Mouse (Mus musculus): ENCODE data around the gene Tcp11l2. TPM values are rescaled to one million over a fixed set of nuclear protein-coding genes. Genes with fewer than 3 reads are reported as not detected.
A peak's percentile ranks its signal among the peaks of the same experiment; 100 is the strongest.

The Tcp11l2 gene
- polyA plus RNA-seq, 1 experiment from 2014 or later: 59.9 TPM

GRCm38 (mm10) chr10:84539651-84540050 is 36.8 kb upstream of the Tcp11l2 start:
- Histone ChIP-seq H3K4me3 (replicated peaks) (no peak overlapping the region), H3K36me3 (replicated peaks) (no peaks in the 10 kb centered on the region), H3K4me1 (replicated peaks) (peaks cover 25% of the 10 kb centered on the region), H3K9me3 (replicated peaks) (no peaks in the 10 kb centered on the region), H3K4me2 (no peak overlapping the region), H3K9ac (no peak overlapping the region), H3K27ac (replicated peaks) (no peak overlapping the region), H3K27me3 (peaks cover 37% of the 10 kb centered on the region)
- 78% methylated on average over 6 of the region's 6 CpGs for WGBS (ENCODE audit: insufficient replicate concordance)
- no peak for ATAC-seq (ENCODE audit: insufficient read depth)

GRCm38 (mm10) chr10:84542802-84543658 is 33.4 kb upstream of the Tcp11l2 start:
- H3K27ac ChIP-seq (replicated peaks): no peak overlapping the region
- no peaks in the 10 kb centered on the region for H3K9me3 ChIP-seq (replicated peaks)
- peak; percentile 42; the same call in 1 of the 2 replicates for ATAC-seq (ENCODE audit: insufficient read depth)
- H3K9ac ChIP-seq: no peak overlapping the region
- peaks cover 15% of the 10 kb centered on the region for H3K4me1 ChIP-seq (replicated peaks)
- no peak overlapping the region for H3K4me3 ChIP-seq (replicated peaks)
- H3K4me2 ChIP-seq: no peak overlapping the region
- no peaks in the 10 kb centered on the region for H3K36me3 ChIP-seq (replicated peaks)
- peaks cover 9% of the 10 kb centered on the region; the same call in 1 of the 2 replicates for H3K27me3 ChIP-seq
- WGBS (ENCODE audit: insufficient replicate concordance): 42% methylated on average over 11 of the region's 11 CpGs

GRCm38 (mm10) chr10:84544841-84545610 is 31.4 kb upstream of the Tcp11l2 start:
- H3K9me3 ChIP-seq (replicated peaks): no peaks in the 10 kb centered on the region
- ATAC-seq (ENCODE audit: insufficient read depth): no peak
- no peak overlapping the region for H3K9ac ChIP-seq
- no peak overlapping the region for H3K4me2 ChIP-seq
- 49% methylated on average over 7 of the region's 7 CpGs for WGBS (ENCODE audit: insufficient replicate concordance)
- no peaks in the 10 kb centered on the region for H3K36me3 ChIP-seq (replicated peaks)
- H3K4me1 ChIP-seq (replicated peaks): peaks cover 15% of the 10 kb centered on the region
- no peak overlapping the region for H3K27ac ChIP-seq (replicated peaks)
- H3K4me3 ChIP-seq (replicated peaks): no peak overlapping the region
- H3K27me3 ChIP-seq: peaks cover 10% of the 10 kb centered on the region; the same call in 1 of the 2 replicates

GRCm38 (mm10) chr10:84549146-84549919 is 27.1 kb upstream of the Tcp11l2 start:
- ATAC-seq (ENCODE audit: insufficient read depth): no peak
- no peaks in the 10 kb centered on the region; the same call in none of the 2 replicates for H3K4me1 ChIP-seq (replicated peaks)
- WGBS (ENCODE audit: insufficient replicate concordance): 42% methylated on average over 17 of the region's 17 CpGs

GRCm38 (mm10) chr10:84549920-84550293 is 26.5 kb upstream of the Tcp11l2 start:
- Histone ChIP-seq H3K4me2 (peak overlapping the region; percentile 23; the same call in 1 of the 2 replicates), H3K4me1 (replicated peaks) (no peaks in the 10 kb centered on the region; the same call in none of the 2 replicates), H3K36me3 (replicated peaks) (no peaks in the 10 kb centered on the region), H3K9me3 (replicated peaks) (no peaks in the 10 kb centered on the region), H3K27me3 (peaks cover 10% of the 10 kb centered on the region; the same call in 1 of the 2 replicates), H3K4me3 (replicated peaks) (no peak overlapping the region), H3K27ac (replicated peaks) (0 out of 2 replicates have a peak overlapping the region, but pooled peaks have one; percentile 16), H3K9ac (no peak overlapping the region)
- WGBS (ENCODE audit: insufficient replicate concordance): 17% methylated on average over 10 of the region's 10 CpGs
- ATAC-seq (ENCODE audit: insufficient read depth): peak; percentile 40; the same call in 1 of the 2 replicates

More at GRCm38 (mm10) chr10:84549146-84549919, 27.1 kb upstream of the Tcp11l2 start:
- no peak overlapping the region for H3K9ac ChIP-seq
- no peaks in the 10 kb centered on the region for H3K9me3 ChIP-seq (replicated peaks)
- H3K36me3 ChIP-seq (replicated peaks): no peaks in the 10 kb centered on the region
- H3K27me3 ChIP-seq: peaks cover 10% of the 10 kb centered on the region; the same call in 1 of the 2 replicates
- H3K4me2 ChIP-seq: no peak overlapping the region
- H3K4me3 ChIP-seq (replicated peaks): no peak overlapping the region
- H3K27ac ChIP-seq (replicated peaks): peak overlapping the region; percentile 53; the same call in 1 of the 2 replicates

- H3K27me3 ChIP-seq: peaks cover 10% of the 10 kb centered on the region; the same call in 1 of the 2 replicates
- WGBS (ENCODE audit: insufficient replicate concordance): 69% methylated on average over 3 of the region's 3 CpGs
- no peak for ATAC-seq (ENCODE audit: insufficient read depth)
- no peak overlapping the region for H3K4me2 ChIP-seq
- H3K4me1 ChIP-seq (replicated peaks): no peaks in the 10 kb centered on the region; the same call in none of the 2 replicates
- H3K36me3 ChIP-seq (replicated peaks): no peaks in the 10 kb centered on the region
- no peak overlapping the region for H3K9ac ChIP-seq
- no peaks in the 10 kb centered on the region for H3K9me3 ChIP-seq (replicated peaks)
- no peak overlapping the region for H3K4me3 ChIP-seq (replicated peaks)
- peak overlapping the region; percentile 10; the same call in 1 of the 2 replicates for H3K27ac ChIP-seq (replicated peaks)
These were observed 24.6 kb upstream of the Tcp11l2 start for GRCm38 (mm10) chr10:84551846-84552245.

- H3K27ac ChIP-seq (replicated peaks): no peak overlapping the region
- H3K27me3 ChIP-seq: peaks cover 10% of the 10 kb centered on the region; the same call in 1 of the 2 replicates
- H3K36me3 ChIP-seq (replicated peaks): no peaks in the 10 kb centered on the region
- H3K4me1 ChIP-seq (replicated peaks): no peaks in the 10 kb centered on the region; the same call in none of the 2 replicates
- no peak for ATAC-seq (ENCODE audit: insufficient read depth)
- no peak overlapping the region for H3K4me2 ChIP-seq
- WGBS (ENCODE audit: insufficient replicate concordance): 56% methylated on average over 2 of the region's 2 CpGs
- H3K9ac ChIP-seq: no peak overlapping the region
- H3K4me3 ChIP-seq (replicated peaks): no peak overlapping the region
- H3K9me3 ChIP-seq (replicated peaks): no peaks in the 10 kb centered on the region
These were observed 23.9 kb upstream of the Tcp11l2 start for GRCm38 (mm10) chr10:84552477-84552876.

GRCm38 (mm10) chr10:84554291-84555009 is 22.0 kb upstream of the Tcp11l2 start:
- no peaks in the 10 kb centered on the region for H3K9me3 ChIP-seq (replicated peaks)
- no peaks in the 10 kb centered on the region for H3K36me3 ChIP-seq (replicated peaks)
- no peaks in the 10 kb centered on the region for H3K27me3 ChIP-seq
- H3K4me2 ChIP-seq: no peak overlapping the region
- no peak overlapping the region for H3K4me3 ChIP-seq (replicated peaks)
- WGBS (ENCODE audit: insufficient replicate concordance): 27% methylated on average over 6 of the region's 6 CpGs
- H3K4me1 ChIP-seq (replicated peaks): no peaks in the 10 kb centered on the region; the same call in 1 of the 2 replicates
- ATAC-seq (ENCODE audit: insufficient read depth): no peak
- H3K9ac ChIP-seq: no peak overlapping the region
- H3K27ac ChIP-seq (replicated peaks): no peak overlapping the region

- no peak for ATAC-seq (ENCODE audit: insufficient read depth)
- 38% methylated on average over 2 of the region's 2 CpGs for WGBS (ENCODE audit: insufficient replicate concordance)
These were observed 20.3 kb upstream of the Tcp11l2 start for GRCm38 (mm10) chr10:84556120-84556519.

GRCm38 (mm10) chr10:84558511-84558910 is 17.9 kb upstream of the Tcp11l2 start:
- WGBS (ENCODE audit: insufficient replicate concordance): 62% methylated on average over 1 of the region's 1 CpGs
- no peak overlapping the region for H3K27ac ChIP-seq (replicated peaks)
- H3K4me2 ChIP-seq: no peak overlapping the region
- H3K4me3 ChIP-seq (replicated peaks): no peak overlapping the region
- no peak for ATAC-seq (ENCODE audit: insufficient read depth)
- peaks cover 10% of the 10 kb centered on the region for H3K4me1 ChIP-seq (replicated peaks)
- 0 out of 2 replicates have a peak, but pooled peaks cover 4% of the 10 kb centered on the region for H3K27me3 ChIP-seq
- no peak overlapping the region for H3K9ac ChIP-seq
- H3K9me3 ChIP-seq (replicated peaks): no peaks in the 10 kb centered on the region
- H3K36me3 ChIP-seq (replicated peaks): no peaks in the 10 kb centered on the region

More at GRCm38 (mm10) chr10:84556120-84556519, 20.3 kb upstream of the Tcp11l2 start:
- no peak overlapping the region for H3K9ac ChIP-seq
- no peak overlapping the region for H3K27ac ChIP-seq (replicated peaks)
- H3K36me3 ChIP-seq (replicated peaks): no peaks in the 10 kb centered on the region
- H3K4me1 ChIP-seq (replicated peaks): no peaks in the 10 kb centered on the region; the same call in 1 of the 2 replicates
- H3K27me3 ChIP-seq: no peaks in the 10 kb centered on the region
- no peaks in the 10 kb centered on the region for H3K9me3 ChIP-seq (replicated peaks)
- H3K4me2 ChIP-seq: no peak overlapping the region
- no peak overlapping the region for H3K4me3 ChIP-seq (replicated peaks)

Measured in liver, embryonic 15.5 days (tissue).